Mouse (Mus musculus): ENCODE data around the gene Cldn5. TPM values are rescaled to one million over a fixed set of nuclear protein-coding genes. Genes with fewer than 3 reads are reported as not detected.

Cldn5 gene
- not detected for polyA plus RNA-seq (2017; shearing (Covaris generic))

GRCm38 (mm10) chr16:18776556-18777100 is at the start of gene Cldn5:
Gene Cldn5 (plus strand): TSS chr16:18776847.
- no peak for ATAC-seq

- no peak for ATAC-seq
Measured at GRCm38 (mm10) chr16:18727536-18728499, 48.8 kb upstream of the Cldn5 start.

GRCm38 (mm10) chr16:18729185-18729584 is 47.5 kb upstream of the Cldn5 start:
- ATAC-seq = no peak

GRCm38 (mm10) chr16:18730640-18731039 is 46.0 kb upstream of the Cldn5 start:
- ATAC-seq = no peak

GRCm38 (mm10) chr16:18733100-18733956 is 43.3 kb upstream of the Cldn5 start:
- peak; percentile 82 for ATAC-seq

- ATAC-seq = no peak
Measured at GRCm38 (mm10) chr16:18738303-18738702, 38.3 kb upstream of the Cldn5 start.

- no peak for ATAC-seq
Measured at GRCm38 (mm10) chr16:18746268-18747122, 30.2 kb upstream of the Cldn5 start.

GRCm38 (mm10) chr16:18751101-18751500 is 25.5 kb upstream of the Cldn5 start:
- ATAC-seq = no peak

- no peak for ATAC-seq
Measured at GRCm38 (mm10) chr16:18751885-18752499, 24.7 kb upstream of the Cldn5 start.

GRCm38 (mm10) chr16:18761734-18762133 is 14.9 kb upstream of the Cldn5 start:
- ATAC-seq = no peak

- ATAC-seq = no peak
Measured at GRCm38 (mm10) chr16:18762960-18763359, 13.7 kb upstream of the Cldn5 start.

GRCm38 (mm10) chr16:18766390-18766789 is 10.3 kb upstream of the Cldn5 start:
- ATAC-seq = no peak

GRCm38 (mm10) chr16:18769501-18769900 is 7.1 kb upstream of the Cldn5 start:
- no peak for ATAC-seq

- ATAC-seq = no peak
Measured at GRCm38 (mm10) chr16:18773936-18774335, 2.7 kb upstream of the Cldn5 start.

GRCm38 (mm10) chr16:18775621-18776555 is 759 bp upstream of the Cldn5 start:
- no peak for ATAC-seq

- ATAC-seq = no peak
Measured at GRCm38 (mm10) chr16:18777101-18778080, 744 bp downstream of the Cldn5 start.

GRCm38 (mm10) chr16:18778461-18778860 is 1.8 kb downstream of the Cldn5 start:
- no peak for ATAC-seq

GRCm38 (mm10) chr16:18781810-18782209 is 5.2 kb downstream of the Cldn5 start:
- no peak for ATAC-seq

GRCm38 (mm10) chr16:18785025-18785424 is 8.4 kb downstream of the Cldn5 start:
- ATAC-seq = no peak

Data from CD4-positive, CD25-positive, alpha-beta regulatory T cell, adult 4 months (primary cell).